Mouse (Mus musculus): ENCODE data around the gene Acp6. TPM values are rescaled to one million over a fixed set of nuclear protein-coding genes. Genes with fewer than 3 reads are reported as not detected.
A peak's percentile ranks its signal among the peaks of the same experiment; 100 is the strongest.

Acp6 gene
- polyA plus RNA-seq, 1 experiment from 2014 or later: 21.6 TPM

DNA sequence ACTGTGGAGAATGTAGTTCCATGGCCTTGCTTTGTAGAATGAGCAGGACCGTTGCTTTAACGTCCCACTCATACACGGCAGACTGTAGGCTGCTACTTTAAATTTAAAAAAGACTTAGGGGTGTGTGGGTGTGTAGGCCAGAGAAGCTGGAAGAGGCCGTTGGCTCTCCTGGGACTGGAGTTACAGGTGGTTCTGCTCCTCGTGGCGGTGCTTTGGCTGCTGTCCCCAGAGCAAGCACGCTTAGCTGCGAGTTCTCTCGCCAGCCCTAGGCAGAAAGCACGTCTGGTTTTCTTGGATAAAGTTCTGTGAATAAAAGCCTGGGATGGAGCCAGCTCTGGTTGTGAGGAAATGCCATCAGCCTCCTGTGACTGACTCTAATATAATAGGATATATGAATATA, 2.3 kb downstream of the Acp6 start:
- Histone ChIP-seq H3K4me3 (no peak overlapping the region), H3K4me2 (replicated peaks) (no peak overlapping the region), H3K9ac (no peak overlapping the region), H3K36me3 (no peaks in the 10 kb centered on the region), H3K27ac (no peak overlapping the region), H3K27me3 (no peaks in the 10 kb centered on the region), H3K4me1 (peaks cover 9% of the 10 kb centered on the region), H3K9me3 (replicated peaks) (no peaks in the 10 kb centered on the region)
- no peak for ATAC-seq (ENCODE audit: low FRiP score)
- WGBS: 74% methylated on average over 10 of the region's 10 CpGs

DNA sequence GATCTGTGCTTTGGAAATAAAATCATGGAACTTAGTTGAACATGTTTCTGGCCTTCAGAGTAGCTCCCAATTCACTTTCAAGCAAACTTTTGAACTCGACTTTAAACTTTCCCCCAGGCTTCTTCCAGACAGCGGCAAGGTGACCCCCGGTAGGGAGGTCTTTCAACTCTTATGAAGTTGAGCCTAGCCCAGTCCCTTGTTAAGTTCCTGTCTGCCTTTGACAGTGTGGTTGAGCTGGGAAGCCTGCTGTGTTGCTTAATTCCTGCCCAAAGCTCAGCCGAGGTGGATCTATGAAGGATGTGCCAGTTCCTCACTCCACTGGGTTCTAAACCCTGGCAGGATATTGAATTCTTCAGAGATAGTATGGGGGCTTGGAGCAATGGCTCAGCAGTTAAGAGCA, 3.2 kb downstream of the Acp6 start:
- Histone ChIP-seq H3K36me3 (no peaks in the 10 kb centered on the region), H3K27me3 (no peaks in the 10 kb centered on the region), H3K4me3 (no peak overlapping the region), H3K4me1 (peaks cover 9% of the 10 kb centered on the region), H3K9me3 (replicated peaks) (no peaks in the 10 kb centered on the region), H3K4me2 (replicated peaks) (no peak overlapping the region), H3K27ac (no peak overlapping the region), H3K9ac (no peak overlapping the region)
- 56% methylated on average over 4 of the region's 4 CpGs for WGBS
- no peak for ATAC-seq (ENCODE audit: low FRiP score)

DNA sequence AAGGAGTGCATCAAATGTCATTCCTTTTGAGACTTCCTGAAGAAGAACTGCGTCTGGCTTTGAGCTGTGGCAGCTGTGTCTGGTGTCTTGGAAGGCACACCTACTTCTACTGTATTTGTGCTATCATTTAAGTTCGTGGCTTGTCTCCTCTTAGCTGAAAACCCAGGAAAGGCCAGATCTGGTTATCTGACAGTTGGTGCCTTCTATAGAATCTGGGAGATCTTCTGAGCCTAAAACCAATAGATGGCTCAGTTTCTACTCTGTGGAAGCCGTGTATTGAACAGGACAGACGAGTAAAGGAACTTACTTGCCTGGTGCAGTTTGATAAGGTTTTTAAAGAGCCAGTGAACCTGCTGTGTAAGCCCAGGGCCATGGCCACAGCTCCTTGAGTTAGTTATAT, 5.9 kb downstream of the Acp6 start:
- Histone ChIP-seq H3K4me1 (peaks cover 6% of the 10 kb centered on the region), H3K36me3 (no peaks in the 10 kb centered on the region), H3K27ac (no peak overlapping the region), H3K4me3 (no peak overlapping the region), H3K9ac (no peak overlapping the region), H3K4me2 (replicated peaks) (no peak overlapping the region), H3K9me3 (replicated peaks) (no peaks in the 10 kb centered on the region), H3K27me3 (no peaks in the 10 kb centered on the region)
- ATAC-seq (ENCODE audit: low FRiP score): no peak
- WGBS: 86% methylated on average over 4 of the region's 4 CpGs

DNA sequence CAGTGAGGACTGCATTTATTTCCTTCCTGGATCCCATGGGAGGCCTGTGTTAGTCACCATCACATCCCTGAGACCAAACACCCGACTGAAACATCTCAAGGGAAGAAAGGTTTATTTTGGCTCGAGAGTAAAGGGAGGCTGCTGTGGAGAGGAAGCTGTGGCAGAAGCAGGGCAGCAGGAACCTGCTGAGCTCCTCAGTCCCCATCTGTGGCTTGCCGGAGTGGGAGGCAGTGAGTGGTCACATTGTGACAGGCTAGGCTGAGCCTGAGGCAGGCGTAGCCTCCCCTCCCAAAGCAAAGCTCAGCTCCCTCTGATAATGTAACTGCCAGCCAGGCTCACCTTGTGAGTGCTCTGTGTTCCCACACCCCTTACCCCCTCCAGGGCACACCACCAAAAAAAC, 8.5 kb downstream of the Acp6 start:
- no peaks in the 10 kb centered on the region for H3K36me3 ChIP-seq
- WGBS: 58% methylated on average over 4 of the region's 4 CpGs
- no peak for ATAC-seq (ENCODE audit: low FRiP score)

DNA sequence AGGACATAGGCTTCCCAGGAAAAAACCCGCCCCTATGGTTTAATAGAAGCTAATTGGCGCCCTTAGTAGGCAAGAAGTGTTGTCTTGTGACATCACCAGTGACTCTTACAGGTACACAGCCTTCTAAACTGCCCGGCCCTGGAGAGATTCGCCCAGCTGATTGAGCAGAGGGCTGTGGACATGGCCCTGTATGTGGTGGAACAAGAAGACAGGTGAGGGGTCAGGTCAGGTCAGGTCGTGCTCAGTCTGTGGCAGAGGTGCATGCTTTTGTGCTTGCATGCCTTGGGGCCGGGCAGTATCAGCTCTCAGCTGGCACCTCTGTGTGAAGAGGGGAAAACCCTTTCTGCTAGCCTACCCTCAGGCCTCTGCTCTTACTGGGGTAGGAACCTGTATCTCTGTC, 13.0 kb downstream of the Acp6 start:
- Histone ChIP-seq H3K9me3 (replicated peaks) (no peaks in the 10 kb centered on the region), H3K27me3 (no peaks in the 10 kb centered on the region), H3K4me2 (replicated peaks) (no peak overlapping the region), H3K9ac (no peak overlapping the region), H3K36me3 (no peaks in the 10 kb centered on the region), H3K27ac (no peak overlapping the region), H3K4me3 (no peak overlapping the region), H3K4me1 (no peaks in the 10 kb centered on the region)
- no peak for ATAC-seq (ENCODE audit: low FRiP score)
- WGBS: 77% methylated on average over 6 of the region's 6 CpGs

More for the DNA sequence above, 8.5 kb downstream of the Acp6 start:
- H3K9ac ChIP-seq: no peak overlapping the region
- H3K27ac ChIP-seq: no peak overlapping the region
- no peaks in the 10 kb centered on the region for H3K27me3 ChIP-seq
- no peaks in the 10 kb centered on the region for H3K9me3 ChIP-seq (replicated peaks)
- no peaks in the 10 kb centered on the region for H3K4me1 ChIP-seq
- H3K4me3 ChIP-seq: no peak overlapping the region
- H3K4me2 ChIP-seq (replicated peaks): no peak overlapping the region

DNA sequence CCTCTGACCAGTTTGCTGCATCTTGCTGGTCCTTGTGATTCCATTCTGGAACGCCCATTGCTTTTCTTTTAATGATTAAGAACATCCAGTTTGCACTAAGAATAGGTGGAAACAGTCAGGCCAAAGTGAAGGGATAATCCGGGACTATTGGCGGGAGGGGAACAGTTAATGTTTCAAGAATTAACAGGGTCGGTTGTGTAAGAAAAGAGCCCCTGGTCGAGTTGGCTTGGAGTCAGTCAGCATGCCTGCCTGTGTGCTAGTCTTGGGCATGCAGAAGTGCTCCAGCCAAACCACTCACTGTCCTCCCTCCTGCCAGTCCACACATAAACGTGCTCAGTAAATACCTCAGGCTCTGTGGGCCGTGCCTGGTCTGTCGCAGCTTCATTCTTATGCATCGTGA, 13.7 kb downstream of the Acp6 start:
- no peaks in the 10 kb centered on the region for H3K36me3 ChIP-seq
- no peaks in the 10 kb centered on the region for H3K9me3 ChIP-seq (replicated peaks)
- H3K4me3 ChIP-seq: no peak overlapping the region
- H3K4me2 ChIP-seq (replicated peaks): no peak overlapping the region
- H3K27me3 ChIP-seq: no peaks in the 10 kb centered on the region
- no peak overlapping the region for H3K9ac ChIP-seq
- no peak for ATAC-seq (ENCODE audit: low FRiP score)
- 74% methylated on average over 9 of the region's 9 CpGs for WGBS
- no peak overlapping the region for H3K27ac ChIP-seq
- no peaks in the 10 kb centered on the region for H3K4me1 ChIP-seq

DNA sequence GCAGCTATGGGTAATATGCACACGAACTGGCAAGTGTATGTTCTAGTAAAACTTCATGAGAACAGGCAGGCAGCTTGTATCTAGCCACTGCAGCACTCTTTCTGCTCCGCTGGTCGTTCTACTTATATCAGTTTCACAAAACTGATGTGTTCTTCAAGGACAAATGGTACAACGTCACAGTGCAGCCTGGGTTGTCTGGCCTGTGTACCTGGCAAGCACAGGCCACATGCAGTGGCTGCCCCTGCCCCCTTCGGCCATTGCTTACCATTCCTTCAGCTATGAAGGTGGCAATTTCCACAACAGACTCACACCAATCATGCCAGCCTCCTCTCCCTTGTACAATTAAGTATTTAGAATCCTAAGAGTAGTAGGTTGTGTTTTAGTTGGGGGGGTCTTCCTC, 14.1 kb downstream of the Acp6 start:
- Histone ChIP-seq H3K27me3 (no peaks in the 10 kb centered on the region), H3K4me1 (no peaks in the 10 kb centered on the region), H3K9me3 (replicated peaks) (no peaks in the 10 kb centered on the region), H3K36me3 (no peaks in the 10 kb centered on the region), H3K4me3 (no peak overlapping the region), H3K4me2 (replicated peaks) (no peak overlapping the region), H3K27ac (no peak overlapping the region), H3K9ac (no peak overlapping the region)
- 90% methylated on average over 5 of the region's 5 CpGs for WGBS
- ATAC-seq (ENCODE audit: low FRiP score): no peak

DNA sequence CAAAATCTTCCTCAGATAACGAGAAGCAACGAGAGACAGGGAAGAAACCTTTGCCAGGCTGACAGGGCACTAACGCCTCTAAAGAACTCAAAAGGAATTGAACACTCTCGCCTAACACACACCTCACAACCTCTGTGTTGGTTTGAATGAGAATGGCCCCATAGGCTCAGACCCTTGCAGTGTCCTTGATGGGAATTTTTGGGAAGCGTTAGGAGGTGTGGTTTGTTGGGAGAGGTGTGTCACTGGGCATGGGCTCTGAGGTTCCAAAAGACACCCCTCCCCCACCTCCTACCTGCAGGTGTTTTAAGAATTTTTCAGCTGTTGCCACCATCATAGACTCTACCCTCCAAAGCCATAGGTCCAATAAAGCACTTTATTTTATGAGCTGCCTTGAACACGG, 20.3 kb downstream of the Acp6 start:
- Histone ChIP-seq H3K27ac (no peak overlapping the region), H3K9ac (no peak overlapping the region), H3K4me2 (replicated peaks) (no peak overlapping the region), H3K36me3 (no peaks in the 10 kb centered on the region), H3K9me3 (replicated peaks) (no peaks in the 10 kb centered on the region), H3K4me1 (no peaks in the 10 kb centered on the region), H3K27me3 (no peaks in the 10 kb centered on the region), H3K4me3 (no peak overlapping the region)
- whole genome bisulfite sequencing: 81% methylated on average over 6 of the region's 6 CpGs
- ATAC-seq (ENCODE audit: low FRiP score): no peak

DNA sequence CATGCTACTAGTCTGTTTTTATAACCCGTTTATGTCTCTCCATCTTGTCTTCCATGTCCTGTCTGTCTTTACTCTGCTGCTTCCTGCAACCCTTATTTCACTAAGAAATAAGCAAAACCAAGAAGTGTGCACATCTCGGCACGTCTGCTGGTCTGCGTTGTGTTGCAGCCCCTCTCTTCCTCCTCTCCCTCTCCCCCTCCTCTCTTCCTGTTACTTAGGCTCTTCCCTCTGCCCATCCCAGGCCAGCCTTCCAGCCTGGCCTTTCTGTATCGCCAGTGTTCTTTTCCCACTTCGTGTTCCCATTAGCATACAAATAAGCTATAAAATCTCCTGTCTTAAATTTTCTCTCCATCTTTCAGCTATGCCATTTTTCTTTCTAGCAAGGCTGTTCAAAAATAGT, 21.9 kb downstream of the Acp6 start:
- Histone ChIP-seq H3K27me3 (no peaks in the 10 kb centered on the region), H3K4me1 (0 out of 2 replicates have a peak, but pooled peaks cover 2% of the 10 kb centered on the region), H3K9me3 (replicated peaks) (no peaks in the 10 kb centered on the region), H3K9ac (no peak overlapping the region), H3K4me2 (replicated peaks) (no peak overlapping the region), H3K4me3 (no peak overlapping the region), H3K36me3 (no peaks in the 10 kb centered on the region), H3K27ac (no peak overlapping the region; the same call in 1 of the 2 replicates)
- ATAC-seq (ENCODE audit: low FRiP score): no peak
- WGBS: 52% methylated on average over 6 of the region's 6 CpGs

DNA sequence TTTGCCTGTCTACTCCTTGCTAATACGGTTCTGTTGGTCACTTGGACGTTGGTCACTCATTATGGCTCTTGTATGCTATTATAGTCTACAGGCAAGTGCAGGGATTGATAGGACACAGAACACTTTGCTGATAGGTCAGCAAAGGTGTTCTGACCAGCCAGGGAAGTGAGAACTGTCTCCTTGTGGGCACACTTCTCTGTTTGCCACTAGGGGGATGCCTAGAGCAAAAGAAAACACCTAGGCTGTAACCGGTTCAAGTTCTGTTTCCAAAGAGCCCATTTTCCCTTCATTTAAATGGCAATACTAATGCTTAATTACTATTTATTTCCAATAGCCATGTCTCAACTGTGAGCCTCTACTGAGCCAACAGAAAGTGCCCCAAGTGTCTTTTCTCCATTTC, 25.2 kb downstream of the Acp6 start:
- no peak for ATAC-seq (ENCODE audit: low FRiP score)
- no peak overlapping the region for H3K4me2 ChIP-seq (replicated peaks)
- WGBS: 47% methylated on average over 3 of the region's 3 CpGs

DNA sequence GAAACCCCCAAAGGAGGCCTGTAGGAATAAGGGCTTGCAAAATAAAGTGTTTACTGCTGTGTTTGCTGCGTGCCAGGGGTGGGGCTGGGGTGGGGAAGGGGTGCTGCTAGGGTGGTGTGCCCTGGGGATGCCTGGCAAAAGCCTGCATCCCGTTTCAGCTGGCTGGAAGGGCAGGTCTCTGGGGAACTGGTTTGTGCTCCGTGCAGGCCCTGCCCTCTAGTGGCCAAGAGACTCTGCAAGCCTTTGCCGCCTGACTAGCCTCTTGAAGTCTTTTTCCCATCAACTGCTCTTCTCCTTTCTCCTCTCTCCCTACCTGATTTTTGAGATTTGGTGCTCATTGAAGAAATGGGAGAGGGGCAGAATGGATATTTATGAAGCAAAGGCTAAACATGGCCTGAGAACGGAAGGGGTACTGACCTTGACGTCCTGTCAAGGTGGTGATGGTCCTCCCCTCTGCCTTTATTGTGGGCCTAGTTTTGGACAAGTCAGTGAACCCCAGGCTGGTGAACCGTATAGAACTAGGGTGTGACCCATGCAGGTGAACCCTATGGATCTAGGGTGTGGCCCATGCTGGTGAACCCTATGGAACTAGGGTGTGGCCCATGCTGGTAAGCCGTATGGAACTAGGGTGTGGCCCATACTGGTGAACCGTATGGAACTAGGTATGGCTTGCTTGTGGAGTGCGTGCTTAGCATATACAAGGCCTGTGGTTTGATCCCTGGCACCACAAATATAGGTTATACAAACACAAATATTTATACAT, 26.7 kb downstream of the Acp6 start:
- peak; percentile 53 for ATAC-seq (ENCODE audit: low FRiP score)
- Histone ChIP-seq H3K4me3 (no peak overlapping the region), H3K27ac (no peak overlapping the region), H3K4me1 (0 out of 2 replicates have a peak, but pooled peaks cover 2% of the 10 kb centered on the region), H3K9me3 (replicated peaks) (no peaks in the 10 kb centered on the region), H3K27me3 (no peaks in the 10 kb centered on the region), H3K4me2 (replicated peaks) (no peak overlapping the region), H3K36me3 (no peaks in the 10 kb centered on the region), H3K9ac (no peak overlapping the region)
- WGBS: 46% methylated on average over 10 of the region's 10 CpGs

More for the DNA sequence above, 25.2 kb downstream of the Acp6 start:
- Histone ChIP-seq H3K4me3 (no peak overlapping the region), H3K9me3 (replicated peaks) (no peaks in the 10 kb centered on the region), H3K4me1 (0 out of 2 replicates have a peak, but pooled peaks cover 2% of the 10 kb centered on the region), H3K27ac (no peak overlapping the region), H3K27me3 (no peaks in the 10 kb centered on the region), H3K9ac (no peak overlapping the region), H3K36me3 (no peaks in the 10 kb centered on the region)

DNA sequence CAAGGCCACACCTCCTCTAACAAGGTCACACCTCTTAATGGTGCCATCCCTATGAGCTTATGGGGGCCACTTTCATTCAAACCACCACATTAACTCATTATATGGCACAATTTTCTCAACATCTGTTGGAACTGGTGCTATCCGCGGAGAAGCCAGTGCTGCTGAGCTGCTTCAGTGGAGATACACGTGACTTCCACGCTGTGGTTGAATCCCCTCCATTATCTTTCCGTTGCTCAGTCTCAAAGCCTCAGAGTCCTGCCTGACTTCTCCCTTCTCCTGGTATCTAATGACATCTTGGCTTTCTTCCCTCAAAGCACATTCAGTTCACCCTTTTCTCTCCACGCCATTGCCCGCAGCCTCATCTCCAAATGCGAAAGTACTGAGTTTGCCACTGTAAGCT, 38.0 kb downstream of the Acp6 start:
- Histone ChIP-seq H3K4me2 (replicated peaks) (no peak overlapping the region), H3K4me3 (no peak overlapping the region), H3K9me3 (replicated peaks) (no peaks in the 10 kb centered on the region), H3K36me3 (no peaks in the 10 kb centered on the region), H3K27me3 (no peaks in the 10 kb centered on the region), H3K27ac (no peak overlapping the region), H3K9ac (no peak overlapping the region), H3K4me1 (peaks cover 5% of the 10 kb centered on the region; the same call in 1 of the 2 replicates)
- ATAC-seq (ENCODE audit: low FRiP score): no peak
- WGBS: 91% methylated on average over 8 of the region's 8 CpGs

DNA sequence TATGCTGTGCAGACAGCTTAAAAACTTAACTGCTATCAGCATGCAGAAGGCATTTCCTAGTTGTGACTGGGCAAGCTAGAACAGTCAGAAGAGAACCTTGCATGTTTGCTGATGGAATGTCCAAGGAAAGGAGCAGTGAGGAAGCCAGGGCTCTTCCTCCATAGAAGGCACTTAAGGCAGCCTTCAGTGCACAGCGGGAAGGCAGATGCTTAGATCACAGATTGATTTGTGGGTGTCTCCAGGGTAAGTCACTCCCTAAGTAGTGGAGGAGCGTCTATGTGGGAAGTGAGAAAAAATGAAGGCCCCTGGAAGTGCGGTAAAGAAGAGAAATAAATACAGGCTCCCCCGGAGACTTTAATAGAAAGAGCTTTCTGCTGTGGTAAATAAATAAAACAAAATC, 40.7 kb downstream of the Acp6 start:
- no peak overlapping the region for H3K9ac ChIP-seq
- H3K27ac ChIP-seq: no peak overlapping the region
- H3K4me3 ChIP-seq: no peak overlapping the region
- no peak overlapping the region for H3K4me2 ChIP-seq (replicated peaks)
- H3K9me3 ChIP-seq (replicated peaks): no peaks in the 10 kb centered on the region
- no peaks in the 10 kb centered on the region for H3K27me3 ChIP-seq
- peaks cover 3% of the 10 kb centered on the region; the same call in 1 of the 2 replicates for H3K36me3 ChIP-seq
- WGBS: 31% methylated on average over 4 of the region's 4 CpGs
- H3K4me1 ChIP-seq: peaks cover 7% of the 10 kb centered on the region; the same call in 1 of the 2 replicates
- ATAC-seq (ENCODE audit: low FRiP score): no peak

All from hindbrain, embryonic 12.5 days (tissue).